Mouse (Mus musculus): ENCODE measurements around the gene Rell1. TPM values are rescaled to one million over a fixed set of nuclear protein-coding genes. Genes with fewer than 3 reads are reported as not detected.
"Not testable (repeated sequence)": the region's sequence is repeated elsewhere in the genome, so short reads cannot be mapped to it uniquely, and the experiment has no call there.

Gene Rell1
- polyA plus RNA-seq, 1 experiment from 2014 or later: 5.4 TPM

GRCm38 (mm10) chr5:63914896-63915295 is 53.8 kb downstream of the Rell1 start:
- no peak for ATAC-seq (ENCODE audit: insufficient number of reproducible peaks, insufficient read depth, low FRiP score, low read depth)
- Histone ChIP-seq H3K27me3 (ENCODE audit: control insufficient read depth, insufficient read depth, low read length) (no peaks in the 10 kb centered on the region; the same call in 1 of the 2 replicates), H3K4me3 (ENCODE audit: control insufficient read depth in 1 of 2, insufficient read depth in 1 of 2, low read depth in 1 of 2, low read length in 2 of 2) (no peak overlapping the region), H3K9me3 (ENCODE audit: control insufficient read depth, low read length) (no peaks in the 10 kb centered on the region), H3K4me1 (ENCODE audit: control insufficient read depth in 2 of 2, insufficient read depth in 2 of 2, low read length in 2 of 2) (no peaks in the 10 kb centered on the region; a peak in 1 of 4 replicates), H3K27ac (replicated peaks in 1 of 2; ENCODE audit: control insufficient read depth in 1 of 2, insufficient read depth in 1 of 2, low read depth in 2 of 2, low read length in 2 of 2) (no peak overlapping the region), H3K4me2 (ENCODE audit: low read length) (no peak overlapping the region), H3K9ac (ENCODE audit: low read length) (no peak overlapping the region), H3K36me3 (ENCODE audit: control insufficient read depth, insufficient read depth, low read length) (no peaks in the 10 kb centered on the region)
- 35% methylated on average over 1 of the region's 1 CpGs for WGBS

GRCm38 (mm10) chr5:63910171-63910960 is 58.3 kb downstream of the Rell1 start:
- no peaks in the 10 kb centered on the region for H3K9me3 ChIP-seq (ENCODE audit: control insufficient read depth, low read length)
- no peak overlapping the region for H3K4me3 ChIP-seq (ENCODE audit: control insufficient read depth in 1 of 2, insufficient read depth in 1 of 2, low read depth in 1 of 2, low read length in 2 of 2)
- no peak for ATAC-seq (ENCODE audit: insufficient number of reproducible peaks, insufficient read depth, low FRiP score, low read depth)
- H3K4me1 ChIP-seq (ENCODE audit: control insufficient read depth in 2 of 2, insufficient read depth in 2 of 2, low read length in 2 of 2): 0 out of 4 replicates have a peak, but pooled peaks cover 0 to 2% of the 10 kb centered on the region in 2 experiments
- H3K9ac ChIP-seq (ENCODE audit: low read length): no peak overlapping the region
- H3K36me3 ChIP-seq (ENCODE audit: control insufficient read depth, insufficient read depth, low read length): no peaks in the 10 kb centered on the region
- peaks cover 11% of the 10 kb centered on the region; the same call in 1 of the 2 replicates for H3K27me3 ChIP-seq (ENCODE audit: control insufficient read depth, insufficient read depth, low read length)
- no peak overlapping the region for H3K4me2 ChIP-seq (ENCODE audit: low read length)
- WGBS: 78% methylated on average over 10 of the region's 10 CpGs
- H3K27ac ChIP-seq (replicated peaks in 1 of 2; ENCODE audit: control insufficient read depth in 1 of 2, insufficient read depth in 1 of 2, low read depth in 2 of 2, low read length in 2 of 2): no peak overlapping the region

- Histone ChIP-seq H3K27ac (replicated peaks in 1 of 2; ENCODE audit: control insufficient read depth in 1 of 2, insufficient read depth in 1 of 2, low read depth in 2 of 2, low read length in 2 of 2) (no peak overlapping the region), H3K4me3 (ENCODE audit: control insufficient read depth in 1 of 2, insufficient read depth in 1 of 2, low read depth in 1 of 2, low read length in 2 of 2) (no peak overlapping the region), H3K4me2 (ENCODE audit: low read length) (no peak overlapping the region), H3K9me3 (ENCODE audit: control insufficient read depth, low read length) (no peaks in the 10 kb centered on the region), H3K27me3 (ENCODE audit: control insufficient read depth, insufficient read depth, low read length) (peaks cover 18% of the 10 kb centered on the region), H3K9ac (ENCODE audit: low read length) (no peak overlapping the region), H3K36me3 (ENCODE audit: control insufficient read depth, insufficient read depth, low read length) (no peaks in the 10 kb centered on the region), H3K4me1 (ENCODE audit: control insufficient read depth in 2 of 2, insufficient read depth in 2 of 2, low read length in 2 of 2) (0 out of 4 replicates have a peak, but pooled peaks cover 0 to 2% of the 10 kb centered on the region in 2 experiments)
- WGBS: 62% methylated on average over 4 of the region's 4 CpGs
- no peak for ATAC-seq (ENCODE audit: insufficient number of reproducible peaks, insufficient read depth, low FRiP score, low read depth)
These were observed 61.2 kb downstream of the Rell1 start for GRCm38 (mm10) chr5:63907513-63907912.

- ATAC-seq (ENCODE audit: insufficient number of reproducible peaks, insufficient read depth, low FRiP score, low read depth): no peak
- H3K9me3 ChIP-seq (ENCODE audit: control insufficient read depth, low read length): no peaks in the 10 kb centered on the region
These were observed 62.3 kb downstream of the Rell1 start for GRCm38 (mm10) chr5:63906149-63907093.

GRCm38 (mm10) chr5:63903329-63903728 is 65.4 kb downstream of the Rell1 start:
- no peak overlapping the region for H3K4me2 ChIP-seq (ENCODE audit: low read length)
- no peak for ATAC-seq (ENCODE audit: insufficient number of reproducible peaks, insufficient read depth, low FRiP score, low read depth)
- WGBS: 72% methylated on average over 3 of the region's 3 CpGs

More at GRCm38 (mm10) chr5:63906149-63907093, 62.3 kb downstream of the Rell1 start:
- no peak overlapping the region for H3K27ac ChIP-seq (replicated peaks in 1 of 2; ENCODE audit: control insufficient read depth in 1 of 2, insufficient read depth in 1 of 2, low read depth in 2 of 2, low read length in 2 of 2)
- 44% methylated on average over 13 of the region's 13 CpGs for WGBS
- no peaks in the 10 kb centered on the region for H3K36me3 ChIP-seq (ENCODE audit: control insufficient read depth, insufficient read depth, low read length)
- H3K4me1 ChIP-seq (ENCODE audit: control insufficient read depth in 2 of 2, insufficient read depth in 2 of 2, low read length in 2 of 2): 0 out of 4 replicates have a peak, but pooled peaks cover 0 to 2% of the 10 kb centered on the region in 2 experiments
- H3K9ac ChIP-seq (ENCODE audit: low read length): no peak overlapping the region
- peaks cover 18% of the 10 kb centered on the region for H3K27me3 ChIP-seq (ENCODE audit: control insufficient read depth, insufficient read depth, low read length)
- H3K4me2 ChIP-seq (ENCODE audit: low read length): no peak overlapping the region
- no peak overlapping the region for H3K4me3 ChIP-seq (ENCODE audit: control insufficient read depth in 1 of 2, insufficient read depth in 1 of 2, low read depth in 1 of 2, low read length in 2 of 2)

GRCm38 (mm10) chr5:63897820-63898110 is 70.9 kb downstream of the Rell1 start:
- 84% methylated on average over 3 of the region's 3 CpGs for WGBS
- Histone ChIP-seq H3K9me3 (ENCODE audit: control insufficient read depth, low read length) (no peaks in the 10 kb centered on the region), H3K9ac (ENCODE audit: low read length) (no peak overlapping the region), H3K4me2 (ENCODE audit: low read length) (no peak overlapping the region), H3K4me1 (ENCODE audit: control insufficient read depth in 2 of 2, insufficient read depth in 2 of 2, low read length in 2 of 2) (no peaks in the 10 kb centered on the region), H3K27me3 (ENCODE audit: control insufficient read depth, insufficient read depth, low read length) (peaks cover 3% of the 10 kb centered on the region; the same call in 1 of the 2 replicates), H3K27ac (replicated peaks in 1 of 2; ENCODE audit: control insufficient read depth in 1 of 2, insufficient read depth in 1 of 2, low read depth in 2 of 2, low read length in 2 of 2) (no peak overlapping the region), H3K4me3 (ENCODE audit: control insufficient read depth in 1 of 2, insufficient read depth in 1 of 2, low read depth in 1 of 2, low read length in 2 of 2) (no peak overlapping the region), H3K36me3 (ENCODE audit: control insufficient read depth, insufficient read depth, low read length) (no peaks in the 10 kb centered on the region)
- no peak for ATAC-seq (ENCODE audit: insufficient number of reproducible peaks, insufficient read depth, low FRiP score, low read depth)

More at GRCm38 (mm10) chr5:63903329-63903728, 65.4 kb downstream of the Rell1 start:
- Histone ChIP-seq H3K27ac (replicated peaks in 1 of 2; ENCODE audit: control insufficient read depth in 1 of 2, insufficient read depth in 1 of 2, low read depth in 2 of 2, low read length in 2 of 2) (no peak overlapping the region), H3K9ac (ENCODE audit: low read length) (no peak overlapping the region), H3K27me3 (ENCODE audit: control insufficient read depth, insufficient read depth, low read length) (peaks cover 20% of the 10 kb centered on the region; the same call in 1 of the 2 replicates), H3K4me1 (ENCODE audit: control insufficient read depth in 2 of 2, insufficient read depth in 2 of 2, low read length in 2 of 2) (0 out of 4 replicates have a peak, but pooled peaks cover 0 to 2% of the 10 kb centered on the region in 2 experiments), H3K9me3 (ENCODE audit: control insufficient read depth, low read length) (no peaks in the 10 kb centered on the region), H3K36me3 (ENCODE audit: control insufficient read depth, insufficient read depth, low read length) (no peaks in the 10 kb centered on the region), H3K4me3 (ENCODE audit: control insufficient read depth in 1 of 2, insufficient read depth in 1 of 2, low read depth in 1 of 2, low read length in 2 of 2) (no peak overlapping the region)

- not testable (repeated sequence) for H3K27me3 ChIP-seq (ENCODE audit: control insufficient read depth, insufficient read depth, low read length); H3K4me3 ChIP-seq (ENCODE audit: control insufficient read depth in 1 of 2, insufficient read depth in 1 of 2, low read depth in 1 of 2, low read length in 2 of 2); H3K9me3 ChIP-seq (ENCODE audit: control insufficient read depth, low read length); ATAC-seq (ENCODE audit: insufficient number of reproducible peaks, insufficient read depth, low FRiP score, low read depth); H3K36me3 ChIP-seq (ENCODE audit: control insufficient read depth, insufficient read depth, low read length); H3K4me2 ChIP-seq (ENCODE audit: low read length); H3K9ac ChIP-seq (ENCODE audit: low read length); H3K27ac ChIP-seq (replicated peaks in 1 of 2; ENCODE audit: control insufficient read depth in 1 of 2, insufficient read depth in 1 of 2, low read depth in 2 of 2, low read length in 2 of 2); H3K4me1 ChIP-seq (ENCODE audit: control insufficient read depth in 2 of 2, insufficient read depth in 2 of 2, low read length in 2 of 2)
- 83% methylated on average over 5 of the region's 5 CpGs for WGBS
These were observed 71.5 kb downstream of the Rell1 start for GRCm38 (mm10) chr5:63897001-63897819.

Data from heart, embryonic 14.5 days (tissue).